Mouse (Mus musculus) heart, embryonic 11.5 days (tissue): Measurements from ENCODE around the gene Gm28308. TPM values are rescaled to one million over a fixed set of nuclear protein-coding genes. Genes with fewer than 3 reads are reported as not detected.

ENCODE experiments used
- ATAC-seq: fragments of 200-750 bp; cut with Nextera tagmentation; replicated peaks from 2 replicates; pipeline ENCODE4 v1.8.0; 2017; ENCODE audit warnings: moderate library complexity; ENCODE audit not compliant: insufficient number of reproducible peaks, low FRiP score, low TSS enrichment
- H3K27ac ChIP-seq: fragments of 300-500 bp; sonication (generic); 2 replicates; pipeline ENCODE4 v1.5.1; 2014; ENCODE audit warnings: mild to moderate bottlenecking, low read depth, low read length
- H3K27me3 ChIP-seq: fragments of 300-500 bp; sonication (generic); 2 replicates; pipeline ENCODE4 v1.6.1; 2014; ENCODE audit warnings: mild to moderate bottlenecking, low read length, mixed read lengths; ENCODE audit not compliant: control insufficient read depth, insufficient read depth
- H3K36me3 ChIP-seq: fragments of 300-500 bp; sonication (generic); 2 replicates; pipeline ENCODE4 v1.6.1; 2014; ENCODE audit warnings: mild to moderate bottlenecking, low read length, moderate library complexity, mixed read lengths; ENCODE audit not compliant: control insufficient read depth, insufficient read depth
- H3K4me1 ChIP-seq: fragments of 300-500 bp; sonication (generic); 2 replicates; pipeline ENCODE4 v1.6.1; 2014; ENCODE audit warnings: low read length; ENCODE audit not compliant: control insufficient read depth, insufficient read depth
- H3K4me2 ChIP-seq: fragments of 300-500 bp; sonication (generic); 2 replicates; pipeline ENCODE4 v1.6.1; 2014; ENCODE audit warnings: mild to moderate bottlenecking, moderate library complexity
- H3K4me3 ChIP-seq: fragments of 300-500 bp; sonication (generic); 2 replicates; pipeline ENCODE4 v1.5.1; 2014; ENCODE audit warnings: low read depth, low read length
- H3K9ac ChIP-seq: fragments of 300-500 bp; sonication (generic); 2 replicates; pipeline ENCODE4 v1.6.1; 2014; ENCODE audit warnings: mild to moderate bottlenecking, low read depth, low read length, moderate library complexity
- H3K9me3 ChIP-seq: fragments of 300-500 bp; sonication (generic); replicated peaks from 2 replicates; pipeline ENCODE4 v1.6.1; 2016; ENCODE audit warnings: low read length; ENCODE audit not compliant: control insufficient read depth
- WGBS: fragments of 180-500 bp; shearing (Covaris S2); extraction: QIAGEN DNeasy Blood & Tissue Kit; methylation state at CpG from one replicate; pipeline ENCODE4 v1.1.7; 2014; ENCODE audit not compliant: insufficient replicate concordance; 5-methylcytosine and 5-hydroxymethylcytosine counted together
- polyA plus RNA-seq: library from polyadenylated mRNA; unstranded; fragments of >200 nt; fragmentation: Nextera tagmentation; extraction: Ambion mirVana; gene quantifications from 2 replicates; pipeline ENCODE4 v1.2.1, GENCODE M21; 2014

Gm28308 gene
- polyA plus RNA-seq, 1 experiment from 2014 or later, result not detected

- no peak overlapping the region for H3K4me3 ChIP-seq
- no peaks in the 10 kb centered on the region for H3K9me3 ChIP-seq
- WGBS, result 14% methylated on average over 16 of the region's 16 CpGs
- ATAC-seq, result no peak
- H3K27ac ChIP-seq, result no peak overlapping the region
- H3K4me2 ChIP-seq, result no peak overlapping the region
- no peak overlapping the region for H3K9ac ChIP-seq
- peaks cover 83% of the 10 kb centered on the region for H3K27me3 ChIP-seq
- H3K36me3 ChIP-seq, result no peaks in the 10 kb centered on the region
- H3K4me1 ChIP-seq, result no peaks in the 10 kb centered on the region
These were observed 60.6 kb downstream of the Gm28308 start for GRCm38 (mm10) chr6:52152226-52153193.

DNA sequence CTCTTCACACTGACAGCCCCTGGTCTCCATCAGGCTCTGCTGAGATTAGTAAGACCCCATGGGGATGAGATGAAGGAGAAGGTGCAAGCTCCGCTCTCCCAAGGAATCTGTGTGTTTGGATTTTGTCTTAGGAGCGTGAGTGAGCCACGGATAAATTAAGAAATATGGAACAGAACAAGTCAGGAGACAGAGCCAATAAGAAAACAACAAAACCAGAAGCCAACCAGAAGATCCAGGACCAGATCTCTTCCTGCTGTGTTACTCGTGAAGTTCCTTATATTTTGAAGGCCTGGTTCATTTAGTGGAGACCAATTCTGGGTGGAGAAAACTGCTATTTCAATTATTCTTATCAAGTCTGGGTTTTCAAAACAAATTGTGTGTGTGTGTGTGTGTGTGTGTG, 61.6 kb downstream of the Gm28308 start:
- Histone ChIP-seq H3K9me3 (no peaks in the 10 kb centered on the region), H3K36me3 (no peaks in the 10 kb centered on the region), H3K9ac (no peak overlapping the region), H3K4me2 (no peak overlapping the region), H3K27ac (no peak overlapping the region), H3K4me1 (no peaks in the 10 kb centered on the region), H3K4me3 (no peak overlapping the region), H3K27me3 (peaks cover 83% of the 10 kb centered on the region)
- ATAC-seq, result no peak
- WGBS, result 16% methylated on average over 4 of the region's 4 CpGs

DNA sequence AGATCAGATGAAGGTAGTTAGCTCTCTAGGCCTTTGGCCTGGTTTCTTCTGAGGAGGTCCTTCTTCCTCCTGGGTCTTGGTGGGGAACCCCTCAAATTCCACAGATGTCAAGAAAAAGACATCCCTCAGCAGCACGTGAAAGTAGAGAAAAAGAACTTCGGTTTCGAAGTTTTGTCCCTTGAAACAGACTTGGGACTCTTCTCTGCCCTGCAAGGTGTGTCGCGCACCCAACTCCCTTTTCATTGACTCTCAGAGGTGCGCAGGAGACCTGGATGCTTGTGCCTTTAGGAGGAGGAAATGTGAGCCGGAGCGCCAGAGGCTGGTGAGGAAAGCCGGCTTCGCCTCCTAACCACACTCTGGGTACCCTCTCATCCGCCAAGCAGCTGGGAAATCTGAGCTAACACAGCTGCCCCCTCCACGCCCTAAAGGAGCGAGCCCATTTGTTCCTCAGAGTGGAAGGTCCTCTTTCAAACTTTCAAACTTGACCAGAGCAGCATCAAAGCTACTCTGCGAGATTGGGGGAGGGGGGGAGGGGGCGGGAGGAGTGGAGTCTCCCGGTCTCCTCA, 62.7 kb downstream of the Gm28308 start:
- no peaks in the 10 kb centered on the region for H3K36me3 ChIP-seq
- no peak for ATAC-seq
- no peaks in the 10 kb centered on the region for H3K4me1 ChIP-seq
- 5% methylated on average over 16 of the region's 16 CpGs for WGBS
- H3K4me3 ChIP-seq, result no peak overlapping the region
- H3K4me2 ChIP-seq, result no peak overlapping the region
- no peak overlapping the region for H3K27ac ChIP-seq
- no peaks in the 10 kb centered on the region for H3K9me3 ChIP-seq
- peaks cover 77% of the 10 kb centered on the region for H3K27me3 ChIP-seq
- no peak overlapping the region for H3K9ac ChIP-seq

GRCm38 (mm10) chr6:52139115-52139514, 74.0 kb downstream of the Gm28308 start:
- H3K4me1 ChIP-seq, result no peaks in the 10 kb centered on the region
- H3K4me2 ChIP-seq, result no peak overlapping the region
- no peak overlapping the region for H3K27ac ChIP-seq
- WGBS, result 84% methylated on average over 5 of the region's 5 CpGs
- no peaks in the 10 kb centered on the region for H3K9me3 ChIP-seq
- H3K9ac ChIP-seq, result no peak overlapping the region
- H3K36me3 ChIP-seq, result no peaks in the 10 kb centered on the region
- ATAC-seq, result no peak
- no peaks in the 10 kb centered on the region for H3K27me3 ChIP-seq
- H3K4me3 ChIP-seq, result no peak overlapping the region

DNA sequence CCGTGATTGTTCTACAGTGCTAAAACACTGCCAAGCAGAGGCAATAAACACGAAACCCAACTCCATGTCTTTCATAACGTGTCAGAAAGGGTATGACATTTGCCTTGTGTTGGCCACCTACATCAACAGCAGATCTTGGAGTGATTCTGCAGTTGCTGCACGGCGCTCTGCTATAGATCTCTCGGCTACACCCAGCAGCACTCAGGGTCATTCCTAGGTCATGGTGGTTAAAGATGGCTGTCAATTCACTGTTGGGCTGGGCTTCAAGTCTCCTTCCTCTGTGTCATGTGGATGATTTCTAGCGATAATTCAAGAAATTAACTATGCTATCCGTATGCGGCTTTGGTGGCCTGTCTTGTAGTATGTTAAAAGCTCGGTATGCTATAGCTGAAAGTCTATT, 74.6 kb downstream of the Gm28308 start:
- Histone ChIP-seq H3K4me3 (no peak overlapping the region), H3K4me2 (no peak overlapping the region), H3K4me1 (no peaks in the 10 kb centered on the region), H3K9ac (no peak overlapping the region), H3K27me3 (peaks cover 4% of the 10 kb centered on the region; the same call in 1 of the 2 replicates), H3K9me3 (no peaks in the 10 kb centered on the region), H3K36me3 (no peaks in the 10 kb centered on the region), H3K27ac (no peak overlapping the region)
- no peak for ATAC-seq
- 65% methylated on average over 10 of the region's 10 CpGs for WGBS

GRCm38 (mm10) chr6:52137841-52138535, 75.2 kb downstream of the Gm28308 start:
- H3K27me3 ChIP-seq, result peaks cover 8% of the 10 kb centered on the region
- H3K27ac ChIP-seq, result no peak overlapping the region
- H3K36me3 ChIP-seq, result no peaks in the 10 kb centered on the region
- no peak overlapping the region for H3K4me3 ChIP-seq
- no peak overlapping the region for H3K4me2 ChIP-seq
- ATAC-seq, result no peak
- H3K9me3 ChIP-seq, result no peaks in the 10 kb centered on the region
- H3K9ac ChIP-seq, result no peak overlapping the region
- 70% methylated on average over 9 of the region's 9 CpGs for WGBS
- H3K4me1 ChIP-seq, result no peaks in the 10 kb centered on the region

DNA sequence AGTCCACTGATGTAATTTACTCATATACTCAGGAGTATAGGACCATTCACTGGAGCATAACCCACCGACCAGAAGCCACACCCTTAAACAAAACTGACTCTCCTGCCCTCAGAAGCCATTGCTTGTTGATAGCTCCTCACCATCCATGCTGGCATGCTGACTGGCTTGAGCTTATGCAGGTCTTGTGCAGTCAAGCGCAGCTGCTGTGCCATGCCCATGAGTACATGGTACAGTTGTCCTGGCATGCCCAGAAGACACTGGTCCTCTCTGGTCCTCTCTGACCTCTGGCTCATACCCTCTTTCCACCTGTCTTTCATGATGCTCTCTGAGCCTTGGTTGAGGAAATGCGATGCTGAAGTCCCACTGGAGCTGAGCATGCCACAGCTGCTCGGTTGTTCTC, 89.5 kb downstream of the Gm28308 start:
- 71% methylated on average over 4 of the region's 4 CpGs for WGBS
- no peak for ATAC-seq
- Histone ChIP-seq H3K27ac (no peak overlapping the region), H3K9ac (no peak overlapping the region), H3K9me3 (0 out of 2 replicates have a peak, but pooled peaks cover 5% of the 10 kb centered on the region), H3K4me2 (no peak overlapping the region), H3K4me1 (no peaks in the 10 kb centered on the region), H3K36me3 (no peaks in the 10 kb centered on the region), H3K27me3 (peaks cover 25% of the 10 kb centered on the region), H3K4me3 (no peak overlapping the region)

DNA sequence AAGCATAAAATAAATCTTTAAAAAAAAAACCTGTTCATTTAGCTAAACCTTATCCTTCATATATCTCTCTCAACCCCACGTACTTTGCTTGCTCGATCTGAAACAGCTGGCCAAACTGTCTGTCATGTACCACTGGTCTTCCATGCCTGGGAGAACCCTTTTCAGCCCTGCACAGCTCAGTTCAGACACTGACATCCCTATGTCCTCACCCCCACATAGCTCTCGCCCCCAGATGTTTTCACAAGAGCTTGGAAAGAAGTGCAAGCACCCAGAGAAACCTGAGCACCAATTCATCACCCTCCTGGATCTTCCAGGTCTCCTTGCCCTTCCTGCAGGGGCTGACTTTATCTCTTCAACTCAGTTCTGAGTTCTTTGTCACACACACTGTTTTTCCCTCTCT, 92.0 kb downstream of the Gm28308 start:
- Histone ChIP-seq H3K36me3 (no peaks in the 10 kb centered on the region), H3K9me3 (no peaks in the 10 kb centered on the region), H3K4me1 (peaks cover 4% of the 10 kb centered on the region), H3K4me3 (no peak overlapping the region), H3K4me2 (no peak overlapping the region), H3K9ac (no peak overlapping the region), H3K27ac (no peak overlapping the region), H3K27me3 (peaks cover 36% of the 10 kb centered on the region)
- ATAC-seq, result no peak
- 46% methylated on average over 3 of the region's 3 CpGs for WGBS
